12 mouse cellular contexts compared by ENCODE assay signal in genomic region chr16:49800996-49801395, GRCm38 (mm10). TPM values are rescaled to one million over a fixed set of nuclear protein-coding genes. Genes with fewer than 3 reads are reported as not detected.
A peak's percentile ranks its signal among the peaks of the same experiment; 100 is the strongest.
DNase-seq lines count a peak whose midpoint lies in the region; ATAC-seq and TF ChIP-seq lines count a peak whose summit lies in the region.
"Had no signal": no experiment of that assay in that cellular context is flagged by ENCODE, and none has a peak within 500 bp of the region (broad histone marks: within the 10 kb centered on the region; RNA-seq: fewer than 3 reads in every experiment).

No protein-coding gene starts in this region.

- DNase-seq in kidney, adult 18-20 months: no peak
- no peak for DNase-seq in spleen, adult 2 months (ENCODE audit: low read depth in 1 of 2, low spot score in 2 of 2)
- no peak for DNase-seq in spleen, postnatal 10 days (ENCODE audit: low spot score in 2 of 2)
- no peak for DNase-seq in left cerebral cortex, postnatal 36 days (ENCODE audit: low spot score in 2 of 2)
- DNase-seq: cerebellum, adult 9-11 months; embryo, embryonic 11 days; right cerebral cortex, postnatal 25 days had no signal

- H3K4me3 ChIP-seq in kidney, embryonic 15.5 days (replicated peaks): no peak overlapping the region
- no peak overlapping the region for H3K4me3 ChIP-seq in spleen, adult 2 months (ENCODE audit: extremely low read depth, insufficient read depth, insufficient read length)
- H3K4me3 ChIP-seq in liver, embryonic 12.5 days: no peak overlapping the region
- H3K4me3 ChIP-seq in stomach, embryonic 16.5 days (replicated peaks; ENCODE audit: low read length): no peak overlapping the region
- H3K4me3 ChIP-seq: forebrain, embryonic 13.5 days had no signal

- TF ChIP-seq CTCF in spleen, adult 2 months (IDR thresholded peaks at IDR 0.05; ENCODE audit: extremely low read depth, insufficient read depth, insufficient read length, insufficient replicate concordance): no peak

- no peak overlapping the region for H3K9ac ChIP-seq in kidney, embryonic 15.5 days
- H3K9ac ChIP-seq in liver, embryonic 12.5 days: peak overlapping the region; percentile 66
- no peak overlapping the region for H3K9ac ChIP-seq in stomach, embryonic 16.5 days (ENCODE audit: low read length)
- H3K9ac ChIP-seq: forebrain, embryonic 13.5 days had no signal

- H3K36me3 ChIP-seq in kidney, embryonic 15.5 days: no peaks in the 10 kb centered on the region
- H3K36me3 ChIP-seq in spleen, adult 2 months (ENCODE audit: control insufficient read depth, insufficient read depth, low read length): no peaks in the 10 kb centered on the region
- no peaks in the 10 kb centered on the region for H3K36me3 ChIP-seq in liver, embryonic 12.5 days
- H3K36me3 ChIP-seq in stomach, embryonic 16.5 days (ENCODE audit: control insufficient read depth, insufficient read depth, low read length): no peaks in the 10 kb centered on the region

- intact Hi-C loops in left cerebral cortex, postnatal 36 days (cut with DNase I): no loop called here

- 0 out of 2 replicates have a peak overlapping the region, but pooled peaks have one; percentile 27 for H3K27ac ChIP-seq in kidney, embryonic 15.5 days
- peak overlapping the region; percentile 81 for H3K27ac ChIP-seq in spleen, adult 2 months (ENCODE audit: insufficient read depth, low read length)
- peak overlapping the region; percentile 97 for H3K27ac ChIP-seq in liver, embryonic 12.5 days
- H3K27ac ChIP-seq in stomach, embryonic 16.5 days (ENCODE audit: low read length): no peak overlapping the region
- H3K27ac ChIP-seq: forebrain, embryonic 13.5 days had no signal

- WGBS in kidney, embryonic 15.5 days: 69% methylated on average over 5 of the region's 5 CpGs
- WGBS in spleen, adult 2 months: 25% methylated on average over 5 of the region's 5 CpGs
- WGBS in liver, embryonic 12.5 days (ENCODE audit: insufficient replicate concordance): 54% methylated on average over 5 of the region's 5 CpGs
- 59% methylated on average over 5 of the region's 5 CpGs for WGBS in stomach, embryonic 16.5 days

- no peak for TF ChIP-seq POLR2A in spleen, adult 2 months (IDR thresholded peaks at IDR 0.05; ENCODE audit: low read depth, low read length)

- no peaks in the 10 kb centered on the region for H3K9me3 ChIP-seq in kidney, embryonic 15.5 days (replicated peaks)
- no peaks in the 10 kb centered on the region for H3K9me3 ChIP-seq in liver, embryonic 12.5 days (replicated peaks)
- H3K9me3 ChIP-seq in stomach, embryonic 16.5 days (replicated peaks; ENCODE audit: control insufficient read depth, low read length): no peaks in the 10 kb centered on the region
- H3K9me3 ChIP-seq: forebrain, embryonic 13.5 days had no signal

- ATAC-seq in kidney, embryonic 15.5 days (replicated peaks; ENCODE audit: low FRiP score): no peak
- ATAC-seq in liver, embryonic 12.5 days: no peak
- no peak for ATAC-seq in stomach, embryonic 16.5 days (ENCODE audit: insufficient read depth, low FRiP score)
- ATAC-seq: forebrain, embryonic 13.5 days had no signal

- H3K4me1 ChIP-seq in kidney, embryonic 15.5 days: peaks cover 37% of the 10 kb centered on the region
- H3K4me1 ChIP-seq in spleen, adult 2 months (ENCODE audit: control insufficient read depth, insufficient read depth, insufficient read length): peaks cover 46% of the 10 kb centered on the region
- peaks cover 96% of the 10 kb centered on the region for H3K4me1 ChIP-seq in liver, embryonic 12.5 days
- peaks cover 9% of the 10 kb centered on the region; the same call in 1 of the 2 replicates for H3K4me1 ChIP-seq in stomach, embryonic 16.5 days (ENCODE audit: control insufficient read depth, insufficient read depth, low read length)

- H3K4me2 ChIP-seq in kidney, embryonic 15.5 days: no peak overlapping the region
- peak overlapping the region; percentile 52 for H3K4me2 ChIP-seq in liver, embryonic 12.5 days
- 0 out of 2 replicates have a peak overlapping the region, but pooled peaks have one; percentile 9 for H3K4me2 ChIP-seq in stomach, embryonic 16.5 days (ENCODE audit: low read depth, low read length)
- H3K4me2 ChIP-seq: forebrain, embryonic 13.5 days; heart, embryonic 11.5 days had no signal

- no peaks in the 10 kb centered on the region for H3K27me3 ChIP-seq in kidney, embryonic 15.5 days
- H3K27me3 ChIP-seq in spleen, adult 2 months (ENCODE audit: control insufficient read depth, insufficient read depth, low read length): no peaks in the 10 kb centered on the region
- no peaks in the 10 kb centered on the region for H3K27me3 ChIP-seq in liver, embryonic 12.5 days (replicated peaks)
- H3K27me3 ChIP-seq in stomach, embryonic 16.5 days (ENCODE audit: control insufficient read depth, insufficient read depth, low read length): no peaks in the 10 kb centered on the region
- H3K27me3 ChIP-seq: forebrain, embryonic 13.5 days had no signal

RNA-seq across cellular contexts. Expression of gene Cd47, which starts 0.7 kb away (rescaled TPM):
- polyA plus RNA-seq in kidney, embryonic 15.5 days (2015; fragmentation: Nextera tagmentation; extraction: Ambion mirVana): 78.3 and 84.1 TPM in 2 replicates
- 56.8 and 83.9 TPM in 2 replicates for polyA plus RNA-seq in spleen, adult 2 months (2012; rRNA removed)
- 308 and 327 TPM in 2 replicates for polyA plus RNA-seq in liver, embryonic 12.5 days (2016; fragmentation: Nextera tagmentation; extraction: Ambion mirVana)
- 80.0 and 94.9 TPM in 2 replicates for polyA plus RNA-seq in stomach, embryonic 16.5 days (2015; fragmentation: Nextera tagmentation; extraction: Ambion mirVana)
- 100 to 1,000 TPM; 234 to 245 TPM for total RNA-seq in left cerebral cortex, postnatal 36 days (2021)
